34 mouse cellular contexts compared by ENCODE assay signal in genomic region chr1:130166187-130166586, GRCm38 (mm10).
"Had no signal": no experiment of that assay in that cellular context is flagged by ENCODE, and none has a peak within 500 bp of the region (broad histone marks: within the 10 kb centered on the region; RNA-seq: fewer than 3 reads in every experiment).

No protein-coding gene starts in this region.

- H3K36me3 ChIP-seq: heart, embryonic 12.5 days; heart, embryonic 13.5 days; heart, embryonic 15.5 days; hindbrain, embryonic 10.5 days; hindbrain, embryonic 12.5 days; hindbrain, embryonic 13.5 days; hindbrain, embryonic 15.5 days; intestine, embryonic 15.5 days; kidney, embryonic 15.5 days had no signal

- H3K4me2 ChIP-seq: heart, embryonic 12.5 days; heart, embryonic 13.5 days; heart, embryonic 15.5 days; hindbrain, embryonic 12.5 days; hindbrain, embryonic 13.5 days; hindbrain, embryonic 14.5 days; hindbrain, embryonic 15.5 days; intestine, embryonic 15.5 days; kidney, embryonic 15.5 days had no signal

- H3K9ac ChIP-seq: heart, embryonic 12.5 days; heart, embryonic 13.5 days; heart, embryonic 15.5 days; hindbrain, embryonic 12.5 days; hindbrain, embryonic 13.5 days; hindbrain, embryonic 14.5 days; hindbrain, embryonic 15.5 days; intestine, embryonic 15.5 days; kidney, embryonic 15.5 days had no signal

- H3K4me1 ChIP-seq: heart, embryonic 12.5 days; heart, embryonic 13.5 days; heart, embryonic 15.5 days; intestine, embryonic 15.5 days; kidney, embryonic 15.5 days had no signal

- ATAC-seq: hindbrain, embryonic 16.5 days; hindbrain, postnatal 0 days; inflammation-experienced regulatory T-cells, adult 6 months; intestine, embryonic 15.5 days; intestine, embryonic 16.5 days; intestine, postnatal 0 days had no signal

- H3K27me3 ChIP-seq: heart, embryonic 12.5 days; heart, embryonic 13.5 days; heart, embryonic 15.5 days; hindbrain, embryonic 12.5 days; hindbrain, embryonic 13.5 days; hindbrain, embryonic 15.5 days; intestine, embryonic 15.5 days; kidney, embryonic 15.5 days had no signal

- H3K9me3 ChIP-seq: heart, embryonic 12.5 days; heart, embryonic 13.5 days; heart, embryonic 15.5 days; hindbrain, embryonic 10.5 days; hindbrain, embryonic 12.5 days; hindbrain, embryonic 13.5 days; hindbrain, embryonic 15.5 days; intestine, embryonic 15.5 days; kidney, embryonic 15.5 days had no signal

- DNase-seq: heart, postnatal 10 days; heart, postnatal 14 days; heart, postnatal 36 days; heart, postnatal 4 days; kidney, adult 11 months; kidney, adult 18-20 months; kidney, adult 2 months; kidney, adult 8-10 months; kidney, adult 9 months; kidney, postnatal 10 days; kidney, postnatal 14 days; kidney, postnatal 25 days; kidney, postnatal 36 days; kidney, postnatal 4 days; layer of hippocampus, adult 9-11 months; layer of hippocampus, postnatal 36 days had no signal

- H3K27ac ChIP-seq: heart, embryonic 13.5 days; heart, embryonic 15.5 days; hindbrain, embryonic 10.5 days; hindbrain, embryonic 12.5 days; hindbrain, embryonic 13.5 days; hindbrain, embryonic 14.5 days; hindbrain, embryonic 15.5 days; hindbrain, postnatal 0 days; intestine, embryonic 15.5 days; kidney, embryonic 15.5 days; kidney, postnatal 0 days; layer of hippocampus, adult 2 months; left cerebral cortex, adult 2 months had no signal

- H3K4me3 ChIP-seq: heart, embryonic 12.5 days; heart, embryonic 13.5 days; heart, embryonic 15.5 days; hindbrain, embryonic 10.5 days; hindbrain, embryonic 12.5 days; hindbrain, embryonic 13.5 days; hindbrain, embryonic 15.5 days; intestine, embryonic 15.5 days; kidney, embryonic 15.5 days; layer of hippocampus, adult 2 months; left cerebral cortex, adult 2 months had no signal
